Mouse (Mus musculus): ENCODE data around the gene Sh3gl3. TPM values are rescaled to one million over a fixed set of nuclear protein-coding genes. Genes with fewer than 3 reads are reported as not detected.

Sh3gl3 gene
- polyA plus RNA-seq, 1 experiment from 2014 or later: 4.0 TPM

- Histone ChIP-seq H3K4me3 (ENCODE audit: low read depth, low read length) (no peak overlapping the region), H3K4me2 (replicated peaks; ENCODE audit: low read depth) (no peak overlapping the region), H3K27ac (replicated peaks) (no peak overlapping the region), H3K9me3 (ENCODE audit: control insufficient read depth, low read length) (no peaks in the 10 kb centered on the region), H3K4me1 (replicated peaks; ENCODE audit: control insufficient read depth, insufficient read depth) (no peaks in the 10 kb centered on the region; the same call in 1 of the 2 replicates), H3K36me3 (ENCODE audit: control insufficient read depth, insufficient read depth, low read length) (no peaks in the 10 kb centered on the region), H3K9ac (ENCODE audit: low read length) (no peak overlapping the region), H3K27me3 (ENCODE audit: control insufficient read depth, insufficient read depth, low read length) (no peaks in the 10 kb centered on the region; the same call in 1 of the 2 replicates)
- DNase-seq (ENCODE audit: low spot score): peak; percentile 15
- no peak; the same call in 1 of the 2 replicates for ATAC-seq (ENCODE audit: low FRiP score, low TSS enrichment)
- WGBS: 37% methylated on average over 9 of the region's 9 CpGs
- TF ChIP-seq CTCF (IDR thresholded peaks at IDR 0.05; ENCODE audit: low read depth): no peak
- TF ChIP-seq EP300 (optimal IDR thresholded peaks at IDR 0.05): no peak
These were observed 164.5 kb downstream of the Sh3gl3 start for GRCm38 (mm10) chr7:82338121-82338520.

- no peak overlapping the region for H3K4me3 ChIP-seq (ENCODE audit: low read depth, low read length)
- no peaks in the 10 kb centered on the region for H3K9me3 ChIP-seq (ENCODE audit: control insufficient read depth, low read length)
- TF ChIP-seq CTCF (IDR thresholded peaks at IDR 0.05; ENCODE audit: low read depth): peak; percentile 61
- no peak for TF ChIP-seq EP300 (optimal IDR thresholded peaks at IDR 0.05)
- no peaks in the 10 kb centered on the region; the same call in 1 of the 2 replicates for H3K4me1 ChIP-seq (replicated peaks; ENCODE audit: control insufficient read depth, insufficient read depth)
- DNase-seq (ENCODE audit: low spot score) (peak; percentile 10), ATAC-seq (ENCODE audit: low FRiP score, low TSS enrichment) (no peak)
- no peak overlapping the region for H3K9ac ChIP-seq (ENCODE audit: low read length)
- H3K36me3 ChIP-seq (ENCODE audit: control insufficient read depth, insufficient read depth, low read length): no peaks in the 10 kb centered on the region
- H3K27me3 ChIP-seq (ENCODE audit: control insufficient read depth, insufficient read depth, low read length): no peaks in the 10 kb centered on the region; the same call in 1 of the 2 replicates
- H3K27ac ChIP-seq (replicated peaks): no peak overlapping the region
- H3K4me2 ChIP-seq (replicated peaks; ENCODE audit: low read depth): no peak overlapping the region
- 65% methylated on average over 4 of the region's 4 CpGs for WGBS
These were observed 164.9 kb downstream of the Sh3gl3 start for GRCm38 (mm10) chr7:82338532-82338931.

GRCm38 (mm10) chr7:82339214-82339613 lies 165.6 kb downstream of the Sh3gl3 start:
- ATAC-seq (ENCODE audit: low FRiP score, low TSS enrichment): no peak
- peak; percentile 12 for DNase-seq (ENCODE audit: low spot score)
- H3K27me3 ChIP-seq (ENCODE audit: control insufficient read depth, insufficient read depth, low read length): no peaks in the 10 kb centered on the region; the same call in 1 of the 2 replicates
- no peaks in the 10 kb centered on the region for H3K9me3 ChIP-seq (ENCODE audit: control insufficient read depth, low read length)
- no peaks in the 10 kb centered on the region for H3K36me3 ChIP-seq (ENCODE audit: control insufficient read depth, insufficient read depth, low read length)
- no peak overlapping the region for H3K4me3 ChIP-seq (ENCODE audit: low read depth, low read length)
- H3K4me1 ChIP-seq (replicated peaks; ENCODE audit: control insufficient read depth, insufficient read depth): no peaks in the 10 kb centered on the region; the same call in 1 of the 2 replicates
- H3K4me2 ChIP-seq (replicated peaks; ENCODE audit: low read depth): no peak overlapping the region
- no peak overlapping the region for H3K27ac ChIP-seq (replicated peaks)
- H3K9ac ChIP-seq (ENCODE audit: low read length): no peak overlapping the region
- TF ChIP-seq EP300 (optimal IDR thresholded peaks at IDR 0.05): no peak
- TF ChIP-seq CTCF (IDR thresholded peaks at IDR 0.05; ENCODE audit: low read depth): peak; percentile 72
- WGBS: 45% methylated on average over 3 of the region's 3 CpGs

GRCm38 (mm10) chr7:82341476-82341875 lies 167.8 kb downstream of the Sh3gl3 start:
- no peak overlapping the region for H3K4me3 ChIP-seq (ENCODE audit: low read depth, low read length)
- DNase-seq (ENCODE audit: low spot score): peak; percentile 10
- no peak overlapping the region for H3K4me2 ChIP-seq (replicated peaks; ENCODE audit: low read depth)
- TF ChIP-seq CTCF (IDR thresholded peaks at IDR 0.05; ENCODE audit: low read depth) (no peak), EP300 (optimal IDR thresholded peaks at IDR 0.05) (no peak)
- H3K4me1 ChIP-seq (replicated peaks; ENCODE audit: control insufficient read depth, insufficient read depth): no peaks in the 10 kb centered on the region; the same call in 1 of the 2 replicates
- no peak overlapping the region for H3K27ac ChIP-seq (replicated peaks)
- no peaks in the 10 kb centered on the region for H3K27me3 ChIP-seq (ENCODE audit: control insufficient read depth, insufficient read depth, low read length)
- H3K9me3 ChIP-seq (ENCODE audit: control insufficient read depth, low read length): no peaks in the 10 kb centered on the region
- no peaks in the 10 kb centered on the region for H3K36me3 ChIP-seq (ENCODE audit: control insufficient read depth, insufficient read depth, low read length)
- ATAC-seq (ENCODE audit: low FRiP score, low TSS enrichment): no peak
- H3K9ac ChIP-seq (ENCODE audit: low read length): no peak overlapping the region
- 41% methylated on average over 8 of the region's 8 CpGs for WGBS

GRCm38 (mm10) chr7:82346706-82347105 lies 173.1 kb downstream of the Sh3gl3 start:
- 73% methylated on average over 2 of the region's 2 CpGs for WGBS
- Histone ChIP-seq H3K4me3 (ENCODE audit: low read depth, low read length) (no peak overlapping the region), H3K4me2 (replicated peaks; ENCODE audit: low read depth) (no peak overlapping the region), H3K27me3 (ENCODE audit: control insufficient read depth, insufficient read depth, low read length) (no peaks in the 10 kb centered on the region), H3K9me3 (ENCODE audit: control insufficient read depth, low read length) (no peaks in the 10 kb centered on the region), H3K4me1 (replicated peaks; ENCODE audit: control insufficient read depth, insufficient read depth) (no peaks in the 10 kb centered on the region), H3K27ac (replicated peaks) (no peak overlapping the region), H3K9ac (ENCODE audit: low read length) (no peak overlapping the region), H3K36me3 (ENCODE audit: control insufficient read depth, insufficient read depth, low read length) (no peaks in the 10 kb centered on the region)
- ATAC-seq (ENCODE audit: low FRiP score, low TSS enrichment): no peak
- peak; percentile 1 for DNase-seq (ENCODE audit: low spot score)
- TF ChIP-seq EP300 (optimal IDR thresholded peaks at IDR 0.05): no peak
- TF ChIP-seq CTCF (IDR thresholded peaks at IDR 0.05; ENCODE audit: low read depth): no peak

DNA sequence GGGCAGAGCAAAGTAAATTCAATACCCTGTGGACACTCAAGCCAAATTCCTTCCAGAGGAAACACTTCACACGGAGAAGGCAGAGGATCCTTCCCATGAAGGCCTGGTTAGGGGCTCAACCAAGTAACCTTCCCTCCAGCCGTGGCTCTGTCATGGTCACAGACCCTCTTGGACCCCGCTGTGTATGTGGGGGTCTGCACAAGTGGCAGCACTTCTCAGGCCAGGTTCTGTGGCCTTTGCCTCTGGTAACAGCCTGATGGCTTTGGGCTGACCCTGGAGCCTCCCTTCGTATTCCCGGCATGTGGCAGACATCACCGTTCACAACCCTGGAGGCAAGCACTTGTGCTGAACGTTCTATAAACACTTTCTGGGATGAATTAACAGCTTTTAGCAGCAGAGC lies 176.2 kb downstream of the Sh3gl3 start:
- no peaks in the 10 kb centered on the region for H3K9me3 ChIP-seq (ENCODE audit: control insufficient read depth, low read length)
- H3K4me2 ChIP-seq (replicated peaks; ENCODE audit: low read depth): no peak overlapping the region
- DNase-seq (ENCODE audit: low spot score) (no peak), ATAC-seq (ENCODE audit: low FRiP score, low TSS enrichment) (no peak)
- TF ChIP-seq CTCF (IDR thresholded peaks at IDR 0.05; ENCODE audit: low read depth) (no peak), EP300 (optimal IDR thresholded peaks at IDR 0.05) (no peak)
- H3K27ac ChIP-seq (replicated peaks): peak overlapping the region; percentile 35; the same call in 1 of the 2 replicates
- no peak overlapping the region; the same call in 1 of the 2 replicates for H3K9ac ChIP-seq (ENCODE audit: low read length)
- no peak overlapping the region for H3K4me3 ChIP-seq (ENCODE audit: low read depth, low read length)
- H3K4me1 ChIP-seq (replicated peaks; ENCODE audit: control insufficient read depth, insufficient read depth): no peaks in the 10 kb centered on the region
- WGBS: 58% methylated on average over 7 of the region's 7 CpGs
- H3K27me3 ChIP-seq (ENCODE audit: control insufficient read depth, insufficient read depth, low read length): no peaks in the 10 kb centered on the region
- no peaks in the 10 kb centered on the region for H3K36me3 ChIP-seq (ENCODE audit: control insufficient read depth, insufficient read depth, low read length)
